Mouse (Mus musculus) midbrain, embryonic 11.5 days (tissue): ENCODE data around the gene Rapgef1. TPM values are rescaled to one million over a fixed set of nuclear protein-coding genes. Genes with fewer than 3 reads are reported as not detected.

Source experiments
- polyA plus RNA-seq: library from polyadenylated mRNA; unstranded; fragments of >200 nt; fragmentation: Nextera tagmentation; extraction: Ambion mirVana; gene quantifications from 2 replicates; pipeline ENCODE4 v1.2.1, GENCODE M21; 2014

Rapgef1 gene
- polyA plus RNA-seq, 1 experiment from 2014 or later: 15.6 TPM

Other genes starting within 250 kb of the Rapgef1 start
- not detected in 2 replicates for gene Gm13420, start 132.0 kb downstream of the Rapgef1 start, polyA plus RNA-seq
- not detected in 2 replicates for gene Gm13547, start 139.6 kb downstream of the Rapgef1 start, polyA plus RNA-seq
- gene Coq4, start 167.8 kb downstream of the Rapgef1 start, polyA plus RNA-seq: 32.1 and 35.3 TPM in 2 replicates
- 25.9 and 29.1 TPM in 2 replicates for gene Trub2, start 168.8 kb downstream of the Rapgef1 start, polyA plus RNA-seq
- gene Slc27a4, start 182.9 kb downstream of the Rapgef1 start, polyA plus RNA-seq: 15.2 and 15.9 TPM in 2 replicates
- gene Urm1, start 200.4 kb downstream of the Rapgef1 start, polyA plus RNA-seq: 18.5 and 21.5 TPM in 2 replicates
- gene Cercam, start 249.4 kb downstream of the Rapgef1 start, polyA plus RNA-seq: 13.4 and 14.0 TPM in 2 replicates